Mouse (Mus musculus) limb, embryonic 14.5 days (tissue): ENCODE data around the gene Dse. TPM values are rescaled to one million over a fixed set of nuclear protein-coding genes. Genes with fewer than 3 reads are reported as not detected.

Source experiments
- ATAC-seq: fragments of 200-750 bp; cut with Nextera tagmentation; 2 replicates; pipeline ENCODE4 v1.8.0; 2017; ENCODE audit warnings: low read depth, moderate number of reproducible peaks, moderate TSS enrichment; ENCODE audit not compliant: low FRiP score
- DNase-seq: peaks from one replicate; pipeline ENCODE4 v3.0.0-alpha.2; 2015; ENCODE audit warnings: low spot score
- H3K27ac ChIP-seq: fragments of 300-500 bp; sonication (generic); replicated peaks from 2 replicates; pipeline ENCODE4 v1.5.1; 2014; ENCODE audit warnings: low read depth, mild to moderate bottlenecking, low read length, moderate library complexity, mixed read lengths
- H3K27me3 ChIP-seq: fragments of 300-500 bp; sonication (generic); 2 replicates; pipeline ENCODE4 v1.6.1; 2014; ENCODE audit warnings: low read length, mixed read lengths; ENCODE audit not compliant: control insufficient read depth, insufficient read depth
- H3K36me3 ChIP-seq: fragments of 300-500 bp; sonication (generic); 2 replicates; pipeline ENCODE4 v1.6.1; 2014; ENCODE audit warnings: mild to moderate bottlenecking, low read length, moderate library complexity, mixed read lengths; ENCODE audit not compliant: control insufficient read depth, insufficient read depth
- H3K4me1 ChIP-seq: fragments of 300-500 bp; sonication (generic); 2 replicates; pipeline ENCODE4 v1.6.1; 2014; ENCODE audit warnings: antibody characterized with exemption, low read length, mixed read lengths; ENCODE audit not compliant: control insufficient read depth, insufficient read depth
- H3K4me2 ChIP-seq: fragments of 300-500 bp; sonication (generic); replicated peaks from 2 replicates; pipeline ENCODE4 v1.6.1; 2014; ENCODE audit warnings: low read depth, mild to moderate bottlenecking, low read length, moderate library complexity; ENCODE audit not compliant: severe bottlenecking
- H3K4me3 ChIP-seq: fragments of 300-500 bp; sonication (generic); replicated peaks from 2 replicates; pipeline ENCODE4 v1.5.1; 2014; ENCODE audit warnings: low read length
- H3K9ac ChIP-seq: fragments of 300-500 bp; sonication (generic); 2 replicates; pipeline ENCODE4 v1.6.1; 2014; ENCODE audit warnings: mild to moderate bottlenecking, low read depth, low read length, moderate library complexity; ENCODE audit not compliant: severe bottlenecking
- H3K9me3 ChIP-seq: fragments of 300-500 bp; sonication (generic); 2 replicates; pipeline ENCODE4 v1.6.1; 2016; ENCODE audit warnings: low read length; ENCODE audit not compliant: control insufficient read depth
- POLR2A ChIP-seq: fragments of 200-500 bp; IDR thresholded peaks from 2 replicates; pipeline ENCODE4 v1.8.0; 2012; ENCODE audit warnings: inconsistent platforms, mild to moderate bottlenecking, moderate library complexity, borderline replicate concordance; ENCODE audit not compliant: insufficient read depth, insufficient read length; ENCODE audit errors: extremely low read depth
- WGBS: fragments of 180-500 bp; shearing (Covaris S2); extraction: QIAGEN DNeasy Blood & Tissue Kit; methylation state at CpG from one replicate; pipeline ENCODE4 v1.1.7; 2014; 5-methylcytosine and 5-hydroxymethylcytosine counted together
- polyA plus RNA-seq, 2 experiments: library from polyadenylated mRNA; depleted of rRNA in 1 of 2; stranded (reverse) in 1 of 2; unstranded in 1 of 2; fragments of >200 nt; fragmentation: Nextera tagmentation in 1 of 2; extraction: Ambion mirVana in 1 of 2; gene quantifications; 2 replicates each; pipeline versions ENCODE4 v1.2.1 to v1.2.3; 2012 to 2014

Gene Dse
- polyA plus RNA-seq, 2 experiments: 30.8 to 49.8 TPM

DNA sequence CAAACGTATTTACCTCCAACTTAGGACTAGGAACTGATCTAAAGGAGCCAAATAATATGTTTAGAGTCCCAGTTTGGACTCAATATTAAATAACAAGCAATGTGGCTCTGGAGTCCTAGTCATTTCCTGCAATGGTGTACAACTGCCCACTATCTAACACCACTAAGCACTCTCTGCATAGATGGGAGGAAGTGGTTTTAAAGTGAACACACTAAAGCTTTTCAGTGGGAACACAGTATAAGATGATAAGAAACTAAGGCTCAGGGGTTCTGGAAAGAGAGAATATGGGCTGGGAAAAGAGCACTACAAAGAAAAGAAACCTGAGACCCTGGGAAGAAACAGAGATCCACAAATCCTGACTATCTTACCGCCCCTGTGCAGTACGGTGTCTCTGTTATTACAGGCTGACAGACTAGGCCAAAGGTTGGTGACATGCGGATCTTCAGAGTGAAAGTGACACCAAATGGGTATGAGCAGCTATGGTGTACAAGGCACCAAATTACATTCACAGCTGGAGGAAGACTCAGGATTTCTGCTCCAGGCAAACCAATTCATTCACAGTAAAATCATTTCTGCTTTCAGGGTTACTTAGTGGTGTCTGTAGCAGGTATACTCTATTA, 34.7 kb downstream of the Dse start:
- no peak for TF ChIP-seq POLR2A

DNA sequence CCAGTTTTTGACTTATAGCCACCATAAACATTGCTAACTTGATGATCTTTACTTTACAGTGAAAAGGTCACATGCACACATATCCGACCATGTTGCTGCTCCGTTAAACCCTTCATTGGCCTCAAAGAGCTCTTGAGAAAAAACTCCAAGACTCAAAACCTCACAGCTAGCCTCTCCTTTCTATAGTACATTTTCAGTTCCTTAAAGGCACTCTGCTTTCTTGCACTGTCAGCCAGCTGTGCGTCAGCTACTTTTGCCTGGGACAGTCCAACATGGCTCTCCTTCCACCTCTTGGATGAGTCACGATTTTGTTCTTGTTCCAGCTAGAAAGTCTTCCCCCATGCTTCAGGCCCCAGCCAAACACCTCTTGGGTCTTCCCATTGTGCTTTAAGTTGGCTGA, 35.9 kb downstream of the Dse start:
- Histone ChIP-seq H3K36me3 (no peaks in the 10 kb centered on the region), H3K27me3 (no peaks in the 10 kb centered on the region), H3K4me2 (no peak overlapping the region), H3K4me1 (peaks cover 6% of the 10 kb centered on the region; the same call in 1 of the 2 replicates), H3K9me3 (no peaks in the 10 kb centered on the region), H3K4me3 (no peak overlapping the region), H3K27ac (no peak overlapping the region), H3K9ac (no peak overlapping the region)
- no peak for TF ChIP-seq POLR2A
- DNase-seq (no peak), ATAC-seq (no peak)
- WGBS: 88% methylated on average over 4 of the region's 4 CpGs

More for the DNA sequence above, 34.7 kb downstream of the Dse start:
- Histone ChIP-seq H3K4me3 (no peak overlapping the region), H3K27me3 (no peaks in the 10 kb centered on the region), H3K36me3 (no peaks in the 10 kb centered on the region), H3K4me2 (no peak overlapping the region), H3K27ac (no peak overlapping the region), H3K9ac (no peak overlapping the region), H3K9me3 (no peaks in the 10 kb centered on the region), H3K4me1 (peaks cover 8% of the 10 kb centered on the region; the same call in 1 of the 2 replicates)
- no peak for DNase-seq
- no peak for ATAC-seq
- WGBS: 78% methylated on average over 4 of the region's 4 CpGs

DNA sequence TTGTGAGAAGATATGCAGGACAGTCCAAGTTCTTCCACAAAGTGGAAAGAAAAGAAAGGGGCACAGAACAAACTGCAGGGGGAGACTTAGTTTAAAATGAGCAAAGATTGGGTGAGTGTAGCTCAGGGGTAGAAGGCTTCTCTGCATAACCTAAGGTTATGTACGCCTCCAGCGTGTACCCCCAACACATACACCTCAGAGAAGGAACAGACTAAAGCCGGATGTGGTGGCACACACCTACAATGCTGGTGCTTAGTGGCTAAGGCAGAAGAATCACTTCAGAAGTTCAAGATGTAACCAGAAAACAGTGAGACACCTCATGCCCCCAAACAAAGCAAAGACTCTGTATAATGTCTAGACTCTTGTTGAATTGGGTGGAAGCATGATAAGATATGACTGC, 36.3 kb downstream of the Dse start:
- Histone ChIP-seq H3K4me1 (peaks cover 6% of the 10 kb centered on the region; the same call in 1 of the 2 replicates), H3K27ac (no peak overlapping the region), H3K4me3 (no peak overlapping the region), H3K9me3 (no peaks in the 10 kb centered on the region), H3K27me3 (no peaks in the 10 kb centered on the region), H3K9ac (no peak overlapping the region), H3K4me2 (no peak overlapping the region), H3K36me3 (no peaks in the 10 kb centered on the region)
- 90% methylated on average over 3 of the region's 3 CpGs for WGBS
- TF ChIP-seq POLR2A: no peak
- ATAC-seq (no peak), DNase-seq (no peak)

GRCm38 (mm10) chr10:34166971-34167370, 40.5 kb downstream of the Dse start:
- H3K27me3 ChIP-seq: no peaks in the 10 kb centered on the region
- H3K9me3 ChIP-seq: no peaks in the 10 kb centered on the region
- 90% methylated on average over 2 of the region's 2 CpGs for WGBS
- no peak for ATAC-seq
- no peak for DNase-seq
- H3K4me3 ChIP-seq: no peak overlapping the region
- H3K27ac ChIP-seq: no peak overlapping the region
- H3K4me2 ChIP-seq: no peak overlapping the region
- no peaks in the 10 kb centered on the region for H3K4me1 ChIP-seq
- peaks cover 9% of the 10 kb centered on the region for H3K36me3 ChIP-seq
- H3K9ac ChIP-seq: no peak overlapping the region
- TF ChIP-seq POLR2A: no peak

DNA sequence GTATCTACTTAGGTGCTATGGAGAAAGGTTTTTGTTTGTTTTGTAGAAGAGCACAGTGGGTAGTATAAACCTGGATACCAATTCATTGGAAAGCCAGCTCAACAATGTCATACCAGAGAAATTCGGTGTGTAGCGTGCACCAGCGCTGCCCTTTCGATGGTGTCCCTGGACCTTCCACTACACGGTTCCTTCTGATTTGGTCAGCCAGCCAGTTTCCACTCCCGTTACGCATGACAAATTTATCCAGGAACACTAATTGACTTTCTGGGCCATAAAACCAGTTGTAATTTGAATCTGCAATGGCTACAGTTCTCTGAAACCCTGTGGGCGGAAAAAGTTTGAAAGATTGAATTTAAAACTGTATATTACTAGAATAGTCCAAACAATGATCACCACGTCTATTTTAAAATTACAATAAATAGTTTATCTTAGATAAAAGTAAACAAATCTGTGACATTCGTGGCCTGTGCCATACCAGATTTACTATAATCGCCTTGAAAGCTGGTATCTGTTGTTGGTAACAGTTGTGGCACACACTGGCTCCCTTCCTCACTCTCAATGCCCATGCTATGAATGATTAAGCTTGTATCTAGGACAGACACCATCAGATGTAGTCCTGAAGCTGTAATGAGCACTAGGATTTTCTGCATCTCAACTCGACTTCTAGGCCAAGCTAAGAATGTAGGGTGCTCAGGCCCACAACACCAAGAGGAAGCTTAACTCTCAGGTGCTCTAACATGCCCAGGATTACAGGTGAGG, 51.5 kb downstream of the Dse start:
- no peak for DNase-seq
- H3K27ac ChIP-seq: no peak overlapping the region
- H3K4me1 ChIP-seq: no peaks in the 10 kb centered on the region
- no peaks in the 10 kb centered on the region for H3K9me3 ChIP-seq
- no peak for TF ChIP-seq POLR2A
- H3K4me2 ChIP-seq: no peak overlapping the region
- H3K27me3 ChIP-seq: no peaks in the 10 kb centered on the region
- ATAC-seq: no peak
- peaks cover 38% of the 10 kb centered on the region for H3K36me3 ChIP-seq
- 72% methylated on average over 12 of the region's 12 CpGs for WGBS
- no peak overlapping the region for H3K9ac ChIP-seq
- H3K4me3 ChIP-seq: no peak overlapping the region
